Mouse (Mus musculus): Measurements from ENCODE around the gene Dtl.
A peak's percentile ranks its signal among the peaks of the same experiment; 100 is the strongest.

Gene Dtl

DNA sequence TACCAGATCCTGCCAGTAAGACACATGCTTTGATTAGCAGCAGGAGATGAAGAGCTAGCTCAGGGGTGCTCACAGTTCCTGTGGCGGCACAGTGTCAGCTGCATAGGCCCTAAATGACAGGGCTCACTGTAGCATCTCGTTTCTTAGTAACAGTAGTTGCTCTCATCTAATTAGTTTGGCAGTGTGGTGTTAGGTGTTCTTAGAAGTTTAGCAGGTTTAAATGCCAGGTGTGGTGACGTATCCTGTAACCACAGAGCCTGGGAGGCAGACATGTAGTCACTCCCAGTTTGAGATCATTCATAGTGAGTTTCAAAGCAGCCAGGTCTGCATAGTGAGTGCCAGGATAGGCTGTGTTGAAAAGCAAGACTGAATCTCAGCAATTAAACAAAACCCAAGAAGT is 4.2 kb upstream of the Dtl start:
- no peak for DNase-seq (ENCODE audit: low read depth, low spot score)

GRCm38 (mm10) chr1:191574871-191575457 is 380 bp downstream of the Dtl start:
- no peak for DNase-seq (ENCODE audit: low read depth, low spot score)

DNA sequence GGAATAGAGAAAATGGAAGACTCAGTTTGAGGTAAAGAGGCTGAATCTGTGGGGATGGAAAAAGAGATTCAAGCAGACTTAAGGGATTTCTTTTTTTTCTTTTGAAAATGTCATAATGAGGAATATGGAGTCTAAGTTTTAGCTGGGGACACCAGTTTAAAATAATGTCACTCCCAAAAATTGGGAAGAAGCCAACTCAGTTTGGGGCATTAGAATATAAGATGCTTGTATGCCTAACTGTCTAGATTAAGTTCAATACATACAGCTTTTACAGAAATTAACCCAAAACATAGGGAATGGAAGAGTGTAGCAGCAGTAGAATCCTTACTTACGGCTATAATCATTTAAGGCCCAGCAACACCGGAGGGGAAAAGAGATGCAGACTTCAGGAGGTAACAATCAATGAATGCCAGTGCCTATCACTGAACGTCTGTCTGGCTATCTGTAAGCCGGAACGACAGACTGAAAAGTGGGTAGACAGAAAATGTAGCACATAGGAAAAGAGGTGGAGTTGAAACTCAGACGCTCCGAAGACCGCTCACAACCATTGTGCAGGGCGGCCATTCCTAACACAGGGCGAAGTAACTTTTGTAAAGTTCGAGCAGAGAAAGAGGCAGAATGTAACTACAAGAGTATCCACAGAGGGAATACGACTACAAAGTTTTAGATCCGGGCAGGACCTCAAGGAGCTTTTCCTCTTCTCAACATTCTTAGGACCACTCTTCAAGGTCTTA is 1.3 kb downstream of the Dtl start:
- no peak for DNase-seq (ENCODE audit: low read depth, low spot score)

DNA sequence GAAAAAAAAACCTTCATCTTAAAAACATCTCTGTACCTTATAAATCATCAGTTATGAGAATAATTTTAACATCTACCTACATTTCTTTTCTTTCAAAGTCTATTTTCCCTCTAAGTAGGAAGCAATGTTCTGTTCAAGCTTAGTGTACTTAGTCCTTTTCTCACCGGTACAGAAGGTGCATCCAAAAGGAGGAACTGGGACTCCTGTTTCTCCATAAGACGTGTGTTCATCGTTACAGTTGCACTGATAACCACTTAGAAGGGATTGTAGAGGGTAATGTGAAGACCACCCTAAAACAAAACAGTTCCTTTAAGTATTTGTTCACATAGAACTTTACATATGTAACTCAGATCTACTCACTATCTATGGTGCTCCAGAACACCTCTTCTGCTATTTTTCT is 4.9 kb downstream of the Dtl start:
- DNase-seq (ENCODE audit: low read depth, low spot score): no peak

GRCm38 (mm10) chr1:191569625-191570024 is 5.7 kb downstream of the Dtl start:
- DNase-seq (ENCODE audit: low read depth, low spot score): no peak

DNA sequence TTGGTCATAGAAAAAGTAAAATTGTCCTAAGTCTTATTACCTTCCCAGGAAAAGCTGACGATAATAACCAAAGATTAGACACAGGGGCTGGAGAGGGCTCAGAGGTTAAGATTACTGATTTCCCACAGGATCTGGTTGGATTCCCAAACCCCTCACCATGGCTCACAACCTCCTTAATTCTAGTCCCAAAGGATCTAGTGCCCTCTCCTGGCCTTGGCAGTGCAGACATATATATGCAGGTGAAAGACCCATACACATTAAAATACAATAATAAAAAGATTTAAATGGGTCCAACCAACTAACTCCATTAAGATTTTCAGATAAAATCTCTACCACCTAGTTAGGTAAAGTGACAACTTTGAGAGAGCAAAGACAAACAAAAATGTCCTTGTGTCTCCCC is 7.5 kb downstream of the Dtl start:
- no peak for DNase-seq (ENCODE audit: low read depth, low spot score)

- no peak for DNase-seq (ENCODE audit: low read depth, low spot score)
Observed at GRCm38 (mm10) chr1:191562823-191563365, 12.4 kb downstream of the Dtl start.

GRCm38 (mm10) chr1:191559779-191560178 is 15.6 kb downstream of the Dtl start:
- DNase-seq (ENCODE audit: low read depth, low spot score): no peak

DNA sequence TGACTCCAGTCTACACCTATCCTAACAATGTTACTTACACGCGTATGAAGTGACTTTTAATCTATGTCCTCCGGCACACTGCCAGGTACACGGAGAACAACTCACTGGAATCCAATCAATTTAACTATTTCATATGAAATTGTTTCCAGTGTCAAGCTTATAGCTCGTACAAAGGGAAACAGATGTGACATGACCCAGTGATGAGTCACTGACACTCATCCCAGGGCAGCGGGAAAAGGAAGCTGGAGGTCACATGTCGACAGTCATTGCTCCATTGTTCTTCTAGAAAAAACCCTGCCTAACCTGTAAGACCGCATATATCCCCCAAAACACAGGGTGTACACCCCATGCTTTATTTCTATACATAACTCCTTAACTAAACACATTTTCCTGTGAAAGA is 18.2 kb downstream of the Dtl start:
- no peak for DNase-seq (ENCODE audit: low read depth, low spot score)

DNA sequence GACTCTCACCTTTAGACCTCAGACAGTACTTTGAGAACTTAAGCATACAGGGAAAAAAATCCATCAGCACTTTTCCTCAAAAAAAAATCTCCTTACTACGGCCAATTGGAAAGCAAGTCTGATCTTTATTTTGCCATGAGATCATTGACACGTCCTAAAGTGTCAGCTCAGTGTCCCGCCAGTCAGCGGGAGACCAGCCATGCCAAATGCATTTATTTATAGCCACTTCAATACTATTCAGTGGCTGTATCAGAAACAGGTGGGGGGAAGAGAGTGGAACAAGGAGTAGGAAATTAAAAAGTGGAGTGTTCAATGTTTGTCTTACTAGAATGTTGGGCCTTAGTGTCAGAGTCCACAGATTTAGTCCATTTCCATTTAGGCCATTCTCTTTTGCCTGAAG is 24.6 kb downstream of the Dtl start:
- no peak for DNase-seq (ENCODE audit: low read depth, low spot score)

- DNase-seq (ENCODE audit: low read depth, low spot score): no peak
Observed at GRCm38 (mm10) chr1:191543747-191544146, 31.6 kb downstream of the Dtl start.

DNA sequence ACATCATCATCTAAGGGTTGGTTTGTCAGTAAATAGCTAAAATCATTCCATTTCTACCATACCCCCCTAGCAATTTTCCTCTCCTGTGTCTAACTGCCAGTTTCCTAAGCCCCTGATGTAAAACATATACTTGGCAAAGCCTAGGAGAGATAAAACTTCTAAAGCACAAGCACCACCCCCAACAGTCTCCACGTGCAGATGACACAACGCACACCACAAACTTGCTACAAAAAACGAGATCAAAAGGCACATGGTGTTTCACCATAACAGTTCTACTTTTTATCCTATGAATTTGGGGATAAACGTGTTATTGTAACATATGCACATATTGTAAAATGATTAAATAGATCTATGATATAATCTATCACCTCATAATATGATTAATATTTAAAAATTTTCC is 33.7 kb downstream of the Dtl start:
- DNase-seq (ENCODE audit: low read depth, low spot score): no peak

- DNase-seq (ENCODE audit: low read depth, low spot score): peak; percentile 84
Observed at GRCm38 (mm10) chr1:191541014-191541413, 34.3 kb downstream of the Dtl start.

GRCm38 (mm10) chr1:191540300-191540699 is 35.0 kb downstream of the Dtl start:
- no peak for DNase-seq (ENCODE audit: low read depth, low spot score)

- DNase-seq (ENCODE audit: low read depth, low spot score): no peak
Observed at GRCm38 (mm10) chr1:191534896-191535295, 40.4 kb downstream of the Dtl start.

- DNase-seq (ENCODE audit: low read depth, low spot score): no peak
Observed at GRCm38 (mm10) chr1:191531023-191531422, 44.3 kb downstream of the Dtl start.

DNA sequence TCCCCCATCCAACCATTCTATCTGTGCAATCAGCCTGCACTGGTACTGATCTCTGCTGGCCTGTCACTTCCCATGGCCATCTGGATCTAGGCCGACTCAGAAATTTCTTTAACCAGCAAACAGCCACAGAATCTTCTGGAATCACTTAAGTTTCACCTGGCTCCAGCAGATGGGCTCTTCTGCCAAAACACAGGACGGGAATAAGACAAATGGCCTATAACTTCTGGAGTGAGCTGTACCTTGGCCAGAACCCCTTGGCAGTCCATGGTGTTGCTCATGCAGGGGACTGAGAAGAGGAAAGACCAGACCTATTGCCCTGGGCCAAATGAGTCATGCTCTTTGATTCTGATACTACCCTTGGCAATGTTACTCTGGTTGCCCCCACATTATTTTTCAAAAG is 45.9 kb downstream of the Dtl start:
- no peak for DNase-seq (ENCODE audit: low read depth, low spot score)

DNA sequence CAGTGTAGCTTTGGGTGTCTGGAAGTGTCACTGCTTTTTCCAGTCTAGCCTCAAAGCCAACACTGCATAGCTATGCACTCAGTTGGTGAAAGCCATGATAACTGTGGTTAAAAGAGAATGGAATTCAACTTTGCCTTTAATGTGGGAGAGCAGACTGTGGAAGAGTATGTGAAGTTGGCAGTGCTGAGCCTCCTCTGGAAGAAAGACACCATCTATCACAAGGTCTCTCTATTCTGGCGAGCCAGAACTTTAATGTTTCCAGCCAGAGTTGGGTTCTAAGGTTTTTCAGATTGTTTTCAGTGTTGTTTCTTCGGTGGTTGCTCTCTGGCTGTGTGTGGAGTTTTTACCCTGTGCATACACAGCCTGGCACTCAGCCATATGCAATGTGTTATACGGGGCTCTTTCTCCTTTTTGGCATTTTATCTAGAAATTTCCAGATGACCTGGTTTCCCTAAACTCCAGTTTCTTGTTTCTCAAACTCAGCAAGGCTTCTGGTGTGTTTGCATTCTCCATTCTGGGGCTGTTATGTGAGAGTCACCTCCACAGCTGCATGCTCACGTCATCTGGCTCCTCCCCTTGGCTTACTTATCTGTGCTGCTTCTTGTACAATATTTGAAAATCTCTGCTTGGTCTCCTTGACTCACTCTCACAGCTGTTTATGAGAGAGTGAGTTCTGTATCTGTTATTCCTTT is 47.3 kb downstream of the Dtl start:
- no peak for DNase-seq (ENCODE audit: low read depth, low spot score)

GRCm38 (mm10) chr1:191527089-191527488 is 48.3 kb downstream of the Dtl start:
- no peak for DNase-seq (ENCODE audit: low read depth, low spot score)

DNA sequence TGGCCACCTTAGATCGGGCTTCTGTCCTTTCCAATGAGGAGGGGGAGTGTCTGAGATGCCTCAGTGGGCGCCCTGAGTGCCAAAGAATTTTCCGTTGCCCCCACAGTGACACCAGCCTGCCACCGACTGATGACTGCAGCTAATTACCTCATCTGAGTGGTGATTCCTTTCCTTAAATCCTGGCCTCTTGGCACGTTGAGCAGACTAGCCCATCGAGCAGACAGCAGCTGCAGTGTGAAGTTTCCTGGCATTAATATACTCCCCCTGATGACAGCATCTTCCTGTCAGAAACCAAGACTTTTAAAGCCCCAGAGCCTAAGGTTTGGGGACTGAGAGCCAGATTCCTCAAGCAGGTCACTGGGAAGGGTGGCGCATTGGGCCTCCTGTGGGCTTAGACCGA is 53.9 kb downstream of the Dtl start:
- DNase-seq (ENCODE audit: low read depth, low spot score): no peak

DNA sequence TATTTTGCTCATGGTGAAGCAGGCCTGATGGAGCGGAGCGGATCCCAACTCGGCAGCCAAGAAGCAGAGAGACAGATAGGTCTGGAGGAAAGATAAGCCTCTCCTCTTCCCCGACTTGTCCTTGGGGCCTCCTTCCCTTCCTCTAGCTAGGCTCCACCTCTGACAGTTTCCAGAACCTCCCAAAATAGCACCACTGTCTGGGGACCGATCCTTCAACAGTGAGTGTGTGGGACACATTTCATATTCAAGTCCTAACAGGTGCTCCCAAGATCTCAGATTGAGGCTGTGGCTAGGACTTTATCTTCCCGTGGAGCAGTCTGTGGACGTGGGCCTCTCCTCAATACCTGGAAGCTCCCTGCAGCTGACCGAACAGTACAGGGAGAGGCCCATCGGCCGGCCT is 54.7 kb downstream of the Dtl start:
- DNase-seq (ENCODE audit: low read depth, low spot score): no peak

GRCm38 (mm10) chr1:191520194-191520593 is 55.1 kb downstream of the Dtl start:
- no peak for DNase-seq (ENCODE audit: low read depth, low spot score)
